Mouse (Mus musculus): ENCODE measurements around the gene Mef2d.

GRCm38 (mm10) chr3:88160856-88161255, 18.7 kb downstream of the Mef2d start:
- TF ChIP-seq CTCF (IDR thresholded peaks at IDR 0.05; ENCODE audit: low read depth, low read length) (no peak), POLR2A (IDR thresholded peaks at IDR 0.05; ENCODE audit: insufficient read depth, low read length) (no peak)

All from ES-Bruce4 (cell line).